15 mouse cellular contexts compared by ENCODE assay signal in genomic region chr13:16018807-16019510, GRCm38 (mm10). TPM values are rescaled to one million over a fixed set of nuclear protein-coding genes. Genes with fewer than 3 reads are reported as not detected.
A peak's percentile ranks its signal among the peaks of the same experiment; 100 is the strongest.
DNase-seq lines count a peak whose midpoint lies in the region; ATAC-seq and TF ChIP-seq lines count a peak whose summit lies in the region.
"Had no signal": no experiment of that assay in that cellular context is flagged by ENCODE, and none has a peak within 500 bp of the region (broad histone marks: within the 10 kb centered on the region; RNA-seq: fewer than 3 reads in every experiment).

No protein-coding gene starts in this region.

- no peaks in the 10 kb centered on the region for H3K27me3 ChIP-seq in lung, embryonic 14.5 days (ENCODE audit: insufficient read depth, low read length)
- H3K27me3 ChIP-seq in intestine, embryonic 14.5 days (replicated peaks; ENCODE audit: control insufficient read depth, insufficient read depth, low read length), result peaks cover 19% of the 10 kb centered on the region
- peaks cover 5% of the 10 kb centered on the region; the same call in 1 of the 2 replicates for H3K27me3 ChIP-seq in small intestine, adult 2 months (ENCODE audit: control insufficient read depth, insufficient read depth, low read length)

- no peak overlapping the region for H3K27ac ChIP-seq in lung, embryonic 14.5 days (ENCODE audit: low read depth)
- no peak overlapping the region for H3K27ac ChIP-seq in intestine, embryonic 14.5 days (ENCODE audit: low read depth)
- no peak overlapping the region for H3K27ac ChIP-seq in small intestine, adult 2 months (ENCODE audit: insufficient read depth, low read depth, low read length)
- H3K27ac ChIP-seq: hindbrain, embryonic 14.5 days; kidney, postnatal 0 days; liver, embryonic 15.5 days; midbrain, embryonic 10.5 days had no signal

- no peaks in the 10 kb centered on the region for H3K9me3 ChIP-seq in lung, embryonic 14.5 days (ENCODE audit: low read depth, low read length)
- H3K9me3 ChIP-seq in intestine, embryonic 14.5 days (ENCODE audit: control insufficient read depth, low read length), result no peaks in the 10 kb centered on the region
- H3K9me3 ChIP-seq: liver, embryonic 15.5 days; midbrain, embryonic 10.5 days had no signal

- peak overlapping the region; percentile 74 for H3K4me2 ChIP-seq in lung, embryonic 14.5 days
- H3K4me2 ChIP-seq in intestine, embryonic 14.5 days (ENCODE audit: low read length), result 0 out of 2 replicates have a peak overlapping the region, but pooled peaks have one; percentile 8
- H3K4me2 ChIP-seq: liver, embryonic 15.5 days had no signal

- no peak for TF ChIP-seq POLR2A in small intestine, adult 2 months (IDR thresholded peaks at IDR 0.05; ENCODE audit: low read depth, low read length)

- peak overlapping the region; percentile 9; the same call in 1 of the 2 replicates for H3K9ac ChIP-seq in lung, embryonic 14.5 days
- no peak overlapping the region for H3K9ac ChIP-seq in intestine, embryonic 14.5 days (ENCODE audit: low read length)
- H3K9ac ChIP-seq: hindbrain, embryonic 14.5 days; liver, embryonic 15.5 days had no signal

- peak; percentile 49 for DNase-seq in heart, adult 11 months
- DNase-seq in heart, postnatal 25 days (ENCODE audit: low spot score), result no peak
- DNase-seq in lung, embryonic 14.5 days, result no peak
- DNase-seq in lung, postnatal 25 days (ENCODE audit: low spot score), result no peak
- DNase-seq in intestine, embryonic 14.5 days (ENCODE audit: low spot score), result no peak
- DNase-seq in testis, postnatal 10 days (ENCODE audit: low spot score), result no peak
- no peak for DNase-seq in urinary bladder, adult 18-20 months (ENCODE audit: low spot score in 2 of 2)
- DNase-seq: cerebellum, postnatal 25 days; gastrocnemius, postnatal 10 days; thymus, postnatal 4 days had no signal

- intact Hi-C loops in heart, postnatal 25 days (cut with DNase I), result loop anchor here (10.0 kb wide), 1 partner anchor 806 kb away; no protein-coding TSS in a partner anchor

- no peak for TF ChIP-seq CTCF in lung, embryonic 14.5 days (IDR thresholded peaks at IDR 0.05; ENCODE audit: low read depth)
- no peak for TF ChIP-seq CTCF in small intestine, adult 2 months (IDR thresholded peaks at IDR 0.05; ENCODE audit: extremely low read depth, insufficient read length, insufficient replicate concordance, low read depth, low read length)

- no peaks in the 10 kb centered on the region for H3K36me3 ChIP-seq in lung, embryonic 14.5 days (ENCODE audit: insufficient read depth)
- no peaks in the 10 kb centered on the region for H3K36me3 ChIP-seq in intestine, embryonic 14.5 days (ENCODE audit: control insufficient read depth, insufficient read depth, low read length)
- no peaks in the 10 kb centered on the region for H3K36me3 ChIP-seq in small intestine, adult 2 months (ENCODE audit: control insufficient read depth, insufficient read depth, low read length)
- H3K36me3 ChIP-seq: liver, embryonic 15.5 days; midbrain, embryonic 10.5 days had no signal

- 64% methylated on average over 3 of the region's 3 CpGs for WGBS in lung, embryonic 14.5 days
- 71% methylated on average over 3 of the region's 3 CpGs for WGBS in intestine, embryonic 14.5 days
- 62% methylated on average over 3 of the region's 3 CpGs for WGBS in small intestine, adult 2 months

- ATAC-seq in lung, embryonic 14.5 days (ENCODE audit: insufficient read depth), result no peak
- no peak for ATAC-seq in intestine, embryonic 14.5 days (replicated peaks; ENCODE audit: low FRiP score, low TSS enrichment, low read depth)

- H3K4me3 ChIP-seq in lung, embryonic 14.5 days (ENCODE audit: low read depth, low read length), result peak overlapping the region; percentile 46
- no peak overlapping the region for H3K4me3 ChIP-seq in intestine, embryonic 14.5 days (ENCODE audit: low read depth, low read length)
- 0 out of 2 replicates have a peak overlapping the region, but pooled peaks have one; percentile 13 for H3K4me3 ChIP-seq in small intestine, adult 2 months (ENCODE audit: low read depth, low read length)
- H3K4me3 ChIP-seq: liver, embryonic 15.5 days; midbrain, embryonic 10.5 days had no signal

- H3K4me1 ChIP-seq in lung, embryonic 14.5 days (ENCODE audit: insufficient read depth), result no peaks in the 10 kb centered on the region
- no peaks in the 10 kb centered on the region; the same call in 1 of the 2 replicates for H3K4me1 ChIP-seq in intestine, embryonic 14.5 days (replicated peaks; ENCODE audit: control insufficient read depth, insufficient read depth, low read length)
- H3K4me1 ChIP-seq in small intestine, adult 2 months (ENCODE audit: control insufficient read depth, insufficient read depth, insufficient read length, low read length), result no peaks in the 10 kb centered on the region

RNA-seq across cellular contexts. Expression of gene Inhba, which starts 7.3 kb away (rescaled TPM):
- total RNA-seq in heart, postnatal 25 days (2021), result 1 to 10 TPM; 3.1 to 3.8 TPM
- 3.1 and 3.2 TPM in 2 replicates for polyA plus RNA-seq in lung, embryonic 14.5 days (2014; fragmentation: Nextera tagmentation; extraction: Ambion mirVana)
- polyA plus RNA-seq in intestine, embryonic 14.5 days (2014; fragmentation: Nextera tagmentation; extraction: Ambion mirVana), result 1.6 and 2.2 TPM in 2 replicates
- 0.48 and 0.70 TPM in 2 replicates for polyA plus RNA-seq in small intestine, adult 2 months (2012; rRNA removed)
- polyA plus RNA-seq: midbrain, embryonic 10.5 days had no signal
